Mouse (Mus musculus) lung, postnatal 0 days (tissue): ENCODE data around the gene Kif1bp. TPM values are rescaled to one million over a fixed set of nuclear protein-coding genes. Genes with fewer than 3 reads are reported as not detected.

Experiments
- ATAC-seq: fragments of 200-750 bp; cut with Nextera tagmentation; 2 replicates; pipeline ENCODE4 v1.8.0; 2017; ENCODE audit warnings: moderate library complexity
- DNase-seq: peaks from one replicate; pipeline ENCODE4 v3.0.0-alpha.2; 2016; ENCODE audit warnings: low spot score
- H3K27ac ChIP-seq: fragments of 300-500 bp; sonication (generic); 2 replicates; pipeline ENCODE4 v1.5.1; 2014; ENCODE audit warnings: antibody characterized with exemption, mild to moderate bottlenecking, low read length, mixed read lengths
- H3K27me3 ChIP-seq: fragments of 300-500 bp; sonication (generic); replicated peaks from 2 replicates; pipeline ENCODE4 v1.6.1; 2014; ENCODE audit warnings: low read length, mixed read lengths; ENCODE audit not compliant: insufficient read depth
- H3K36me3 ChIP-seq: fragments of 300-500 bp; sonication (generic); 2 replicates; pipeline ENCODE4 v1.6.1; 2014; ENCODE audit warnings: low read length, mixed read lengths; ENCODE audit not compliant: insufficient read depth
- H3K4me1 ChIP-seq: fragments of 300-500 bp; sonication (generic); 2 replicates; pipeline ENCODE4 v1.6.1; 2014; ENCODE audit warnings: antibody characterized with exemption, low read depth, low read length, mixed read lengths; ENCODE audit not compliant: insufficient read depth
- H3K4me2 ChIP-seq: fragments of 300-500 bp; sonication (generic); replicated peaks from 2 replicates; pipeline ENCODE4 v1.6.1; 2014; ENCODE audit warnings: low read depth, mild to moderate bottlenecking, low read length, moderate library complexity, mixed read lengths
- H3K4me3 ChIP-seq: fragments of 300-500 bp; sonication (generic); 2 replicates; pipeline ENCODE4 v1.5.1; 2014; ENCODE audit warnings: low read depth, low read length
- H3K9ac ChIP-seq: fragments of 300-500 bp; sonication (generic); replicated peaks from 2 replicates; pipeline ENCODE4 v1.6.1; 2014; ENCODE audit warnings: low read depth, mild to moderate bottlenecking
- H3K9me3 ChIP-seq: fragments of 300-500 bp; sonication (generic); 2 replicates; pipeline ENCODE4 v1.6.1; 2016; ENCODE audit warnings: low read length, mixed read lengths
- CTCF ChIP-seq: IDR thresholded peaks from 2 replicates; pipeline ENCODE4 v1.5.1; 2016; ENCODE audit warnings: antibody characterized with exemption, mild to moderate bottlenecking
- EP300 ChIP-seq: IDR thresholded peaks from 2 replicates; pipeline ENCODE4 v1.6.1; 2016; ENCODE audit warnings: antibody characterized with exemption, mild to moderate bottlenecking, control low read depth
- WGBS: fragments of 180-500 bp; shearing (Covaris S2); extraction: QIAGEN DNeasy Blood & Tissue Kit; methylation state at CpG from one replicate; pipeline ENCODE4 v1.1.7; 2014; 5-methylcytosine and 5-hydroxymethylcytosine counted together
- polyA plus RNA-seq: library from polyadenylated mRNA; unstranded; fragments of >200 nt; fragmentation: Nextera tagmentation; extraction: Ambion mirVana; gene quantifications from 2 replicates; pipeline ENCODE4 v1.2.1, GENCODE M21; 2015

Gene Kif1bp
- polyA plus RNA-seq, 1 experiment from 2014 or later, result 21.8 TPM

GRCm38 (mm10) chr10:62549523-62550166 is 28.6 kb downstream of the Kif1bp start:
- TF ChIP-seq CTCF (peak; percentile 84), EP300 (no peak)
- no peaks in the 10 kb centered on the region for H3K27me3 ChIP-seq
- H3K4me2 ChIP-seq, result 0 out of 2 replicates have a peak overlapping the region, but pooled peaks have one; percentile 8
- ATAC-seq (peak; percentile 71), DNase-seq (peak; percentile 78)
- no peaks in the 10 kb centered on the region for H3K4me1 ChIP-seq
- no peak overlapping the region for H3K4me3 ChIP-seq
- H3K9me3 ChIP-seq, result no peaks in the 10 kb centered on the region
- no peak overlapping the region for H3K27ac ChIP-seq
- no peaks in the 10 kb centered on the region for H3K36me3 ChIP-seq
- WGBS, result 23% methylated on average over 14 of the region's 16 CpGs
- no peak overlapping the region for H3K9ac ChIP-seq

DNA sequence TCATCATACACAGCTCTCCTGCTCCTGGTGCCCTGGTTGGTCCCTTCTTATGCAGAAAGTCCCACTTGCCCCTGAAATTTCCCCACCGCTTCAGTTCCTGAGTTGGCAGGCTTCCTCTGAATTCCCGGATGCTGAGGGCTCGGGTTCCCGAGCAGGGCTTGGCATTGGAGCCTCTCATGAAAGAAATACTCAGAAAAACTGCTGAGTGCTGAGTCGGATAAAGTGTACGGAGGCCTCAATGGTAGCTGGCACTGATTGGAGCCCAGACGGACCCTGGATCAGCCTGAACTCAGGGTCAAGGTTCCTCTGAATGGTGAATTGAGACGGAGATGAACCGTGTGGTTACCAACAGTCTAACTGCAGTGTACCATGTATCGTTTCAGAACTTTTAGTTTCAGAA is 31.8 kb downstream of the Kif1bp start:
- no peak for ATAC-seq
- no peaks in the 10 kb centered on the region for H3K27me3 ChIP-seq
- H3K9me3 ChIP-seq, result no peaks in the 10 kb centered on the region
- WGBS, result 58% methylated on average over 10 of the region's 10 CpGs
- H3K4me2 ChIP-seq, result no peak overlapping the region
- no peaks in the 10 kb centered on the region for H3K4me1 ChIP-seq
- no peak overlapping the region for H3K27ac ChIP-seq
- H3K4me3 ChIP-seq, result no peak overlapping the region
- no peak for TF ChIP-seq CTCF
- TF ChIP-seq EP300, result no peak
- H3K36me3 ChIP-seq, result no peaks in the 10 kb centered on the region
- no peak for DNase-seq
- H3K9ac ChIP-seq, result no peak overlapping the region

DNA sequence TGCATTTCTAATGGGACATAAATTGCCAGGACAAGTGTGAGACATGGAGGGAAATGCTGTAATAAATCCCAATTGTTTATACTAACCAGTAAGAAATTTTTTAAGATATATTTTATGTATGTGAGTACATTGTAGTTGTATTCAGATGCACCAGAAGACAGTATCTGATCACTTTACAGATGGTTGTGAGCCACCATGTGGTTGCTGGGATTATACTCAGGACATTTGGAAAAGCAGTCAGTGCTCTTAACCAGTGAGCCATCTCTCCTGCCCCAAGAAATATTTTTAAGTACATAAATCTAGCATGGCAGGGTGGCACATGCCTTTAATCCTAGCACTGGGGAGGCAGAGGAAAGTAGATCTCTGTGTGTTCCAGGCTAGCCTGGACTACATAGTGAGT is 32.5 kb downstream of the Kif1bp start:
- Histone ChIP-seq H3K36me3 (no peaks in the 10 kb centered on the region), H3K4me1 (no peaks in the 10 kb centered on the region), H3K9ac (no peak overlapping the region), H3K4me3 (no peak overlapping the region), H3K27me3 (no peaks in the 10 kb centered on the region), H3K9me3 (no peaks in the 10 kb centered on the region), H3K4me2 (no peak overlapping the region), H3K27ac (no peak overlapping the region)
- DNase-seq, result no peak
- ATAC-seq, result no peak
- TF ChIP-seq EP300 (no peak), CTCF (no peak)

DNA sequence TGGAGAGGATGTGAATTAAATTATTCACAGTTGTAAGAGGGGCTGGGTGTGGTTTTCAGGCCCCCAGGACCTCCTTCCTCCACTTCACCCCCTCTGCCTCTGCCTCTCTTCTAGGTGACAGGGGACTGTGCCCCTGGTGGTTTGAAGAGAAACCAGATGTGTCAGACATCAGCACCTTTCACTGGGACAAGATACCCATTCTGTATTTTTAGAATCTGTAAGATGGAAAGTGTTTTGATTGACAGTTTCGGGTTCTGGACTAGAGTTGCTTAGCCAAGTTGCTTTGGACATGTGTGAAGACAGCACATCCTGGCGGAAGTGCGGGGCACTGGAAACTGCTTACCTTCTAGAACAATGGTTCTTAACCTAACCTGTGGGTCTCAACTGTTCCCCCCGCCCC is 33.9 kb downstream of the Kif1bp start:
- no peak overlapping the region for H3K4me2 ChIP-seq
- H3K27ac ChIP-seq, result no peak overlapping the region
- no peak for DNase-seq
- ATAC-seq, result no peak
- TF ChIP-seq EP300 (no peak), CTCF (no peak)
- H3K27me3 ChIP-seq, result no peaks in the 10 kb centered on the region
- no peaks in the 10 kb centered on the region for H3K4me1 ChIP-seq
- H3K4me3 ChIP-seq, result no peak overlapping the region
- WGBS, result 82% methylated on average over 4 of the region's 4 CpGs
- no peaks in the 10 kb centered on the region for H3K9me3 ChIP-seq
- H3K9ac ChIP-seq, result no peak overlapping the region
- no peaks in the 10 kb centered on the region for H3K36me3 ChIP-seq

- no peak overlapping the region for H3K9ac ChIP-seq
- DNase-seq (peak; percentile 64), ATAC-seq (peak; percentile 83)
- H3K9me3 ChIP-seq, result no peaks in the 10 kb centered on the region
- no peaks in the 10 kb centered on the region for H3K4me1 ChIP-seq
- no peak overlapping the region for H3K4me2 ChIP-seq
- no peak for TF ChIP-seq EP300
- TF ChIP-seq CTCF, result no peak
- no peaks in the 10 kb centered on the region for H3K27me3 ChIP-seq
- no peak overlapping the region for H3K4me3 ChIP-seq
- H3K36me3 ChIP-seq, result no peaks in the 10 kb centered on the region
- WGBS, result 66% methylated on average over 12 of the region's 12 CpGs
- H3K27ac ChIP-seq, result no peak overlapping the region
Measured at GRCm38 (mm10) chr10:62543399-62543808, 34.9 kb downstream of the Kif1bp start.

DNA sequence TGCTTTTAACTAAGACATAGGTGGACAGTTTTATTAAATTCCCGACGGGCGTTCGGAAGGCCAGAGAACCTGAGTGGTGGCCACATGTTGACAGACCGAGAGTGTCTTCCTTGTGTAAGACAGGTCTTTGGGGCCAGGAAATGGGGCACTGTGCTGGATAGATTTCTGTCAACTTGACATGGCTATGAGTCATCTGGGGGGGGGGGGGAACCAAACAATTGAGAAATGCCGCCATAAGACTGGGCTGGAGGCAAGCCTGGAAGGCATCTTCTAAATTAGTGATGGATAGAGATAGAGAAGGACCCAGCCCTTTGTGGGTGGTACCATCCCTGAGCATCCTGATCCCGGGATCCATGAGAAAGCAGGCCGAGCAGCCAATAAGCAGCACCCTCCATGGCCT is 35.3 kb downstream of the Kif1bp start:
- Histone ChIP-seq H3K36me3 (no peaks in the 10 kb centered on the region), H3K4me2 (no peak overlapping the region), H3K9me3 (no peaks in the 10 kb centered on the region), H3K4me1 (no peaks in the 10 kb centered on the region), H3K27ac (no peak overlapping the region), H3K27me3 (no peaks in the 10 kb centered on the region), H3K4me3 (no peak overlapping the region), H3K9ac (no peak overlapping the region)
- WGBS, result 84% methylated on average over 8 of the region's 8 CpGs
- peak; percentile 50 for ATAC-seq
- no peak for DNase-seq
- TF ChIP-seq CTCF (no peak), EP300 (no peak)

- Histone ChIP-seq H3K27ac (no peak overlapping the region), H3K27me3 (no peaks in the 10 kb centered on the region), H3K4me2 (no peak overlapping the region), H3K4me3 (no peak overlapping the region), H3K9ac (no peak overlapping the region), H3K9me3 (no peaks in the 10 kb centered on the region), H3K36me3 (no peaks in the 10 kb centered on the region), H3K4me1 (no peaks in the 10 kb centered on the region)
- no peak for TF ChIP-seq EP300
- TF ChIP-seq CTCF, result no peak
- no peak for DNase-seq
- 89% methylated on average over 12 of the region's 12 CpGs for WGBS
- no peak for ATAC-seq
Measured at GRCm38 (mm10) chr10:62542507-62542906, 35.8 kb downstream of the Kif1bp start.
